Mouse (Mus musculus): ENCODE data around the gene Scn1a. TPM values are rescaled to one million over a fixed set of nuclear protein-coding genes. Genes with fewer than 3 reads are reported as not detected.

Scn1a gene
- polyA plus RNA-seq (2017; shearing (Covaris generic)) = not detected

GRCm38 (mm10) chr2:66440711-66441110, at the start of gene Scn1a:
Gene Scn1a (minus strand): TSS chr2:66440840.

GRCm38 (mm10) chr2:66256220-66257131, 184.2 kb downstream of the Scn1a start, which contains the start of gene Ttc21b:
Gene Ttc21b (minus strand): TSS chr2:66256617.

Other genes starting within 250 kb of the Scn1a start
- 10.6 TPM for gene Ttc21b, start 184.2 kb downstream of the Scn1a start, polyA plus RNA-seq (2017; shearing (Covaris generic))
- 0.07 TPM for gene Scn9a, start 194.1 kb upstream of the Scn1a start, polyA plus RNA-seq (2017; shearing (Covaris generic))

Measured in CD4-positive, CD25-positive, alpha-beta regulatory T cell, adult 9 weeks (primary cell).